Mouse (Mus musculus) embryo, embryonic 10.5 days (tissue): ENCODE results near the gene Vldlr.
A peak's percentile ranks its signal among the peaks of the same experiment; 100 is the strongest.

ENCODE experiments used
- DNase-seq: peaks from one replicate; pipeline ENCODE4 v3.0.0-alpha.2; 2015; ENCODE audit warnings: low spot score

Gene Vldlr

GRCm38 (mm10) chr19:27216318-27216717, at the start of gene Vldlr:
Gene Vldlr (plus strand): TSS chr19:27216484.
- peak; percentile 28 for DNase-seq

GRCm38 (mm10) chr19:27167601-27168319, 48.5 kb upstream of the Vldlr start:
- DNase-seq, result no peak

GRCm38 (mm10) chr19:27173836-27174235, 42.4 kb upstream of the Vldlr start:
- no peak for DNase-seq

GRCm38 (mm10) chr19:27175617-27176016, 40.7 kb upstream of the Vldlr start:
- DNase-seq, result no peak

- no peak for DNase-seq
Measured at GRCm38 (mm10) chr19:27176558-27176957, 39.7 kb upstream of the Vldlr start.

GRCm38 (mm10) chr19:27178195-27178807, 38.0 kb upstream of the Vldlr start:
- no peak for DNase-seq

DNA sequence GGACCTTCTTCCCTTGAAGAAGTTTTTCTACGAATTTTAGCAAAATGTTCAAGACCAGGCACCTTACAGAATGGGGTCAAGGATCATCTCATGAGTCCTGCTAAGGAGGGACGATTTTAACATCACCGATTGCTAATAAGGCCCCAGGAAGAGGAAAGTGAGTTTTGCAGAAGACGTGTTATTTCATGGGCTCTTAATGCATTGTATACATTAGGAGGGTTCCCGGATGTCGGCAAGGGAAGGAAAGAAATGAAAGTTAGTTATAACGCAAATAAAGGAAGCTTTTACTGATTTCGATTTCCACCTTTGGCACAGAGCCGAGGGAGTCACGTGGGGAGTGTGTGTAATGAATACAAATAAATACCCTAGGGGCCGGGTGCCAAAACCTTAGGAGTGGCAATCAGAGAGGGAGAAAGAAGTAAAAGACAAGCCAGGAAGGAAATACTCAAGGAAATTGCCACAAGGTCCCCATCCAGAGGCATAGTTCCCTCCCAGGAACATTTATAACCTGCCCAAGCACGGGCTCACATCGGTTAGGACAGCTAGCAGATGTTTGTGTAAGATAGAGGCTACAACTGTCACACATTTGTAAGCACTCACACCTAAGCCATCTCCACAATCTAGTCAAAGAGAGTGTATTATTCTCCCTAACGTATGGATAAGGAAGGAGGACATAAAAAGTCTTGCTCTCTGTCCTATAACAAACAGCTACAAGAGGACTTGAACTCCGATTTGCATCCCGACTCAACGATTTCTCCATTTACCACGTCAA, 35.7 kb upstream of the Vldlr start:
- DNase-seq, result no peak

DNA sequence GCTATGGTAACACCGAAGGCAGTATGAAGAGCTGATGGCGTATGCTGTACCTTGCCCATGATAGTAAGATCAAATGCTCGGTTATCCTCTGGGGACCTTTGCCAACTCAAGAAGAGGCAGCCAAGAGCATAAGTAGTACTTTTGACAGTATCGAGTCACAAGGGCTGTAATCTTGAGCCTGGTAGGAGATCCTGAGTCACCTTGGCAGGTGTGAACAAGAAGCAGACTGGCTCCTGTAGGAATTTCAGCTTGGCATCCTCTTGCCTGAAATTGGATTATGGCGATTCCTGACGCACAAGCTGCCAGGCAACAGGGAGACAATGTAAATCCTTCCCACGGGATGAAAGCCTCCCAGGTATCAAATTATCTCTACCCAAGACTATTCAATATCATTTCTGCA, 32.8 kb upstream of the Vldlr start:
- DNase-seq, result no peak

GRCm38 (mm10) chr19:27203711-27204238, 12.5 kb upstream of the Vldlr start:
- no peak for DNase-seq

DNA sequence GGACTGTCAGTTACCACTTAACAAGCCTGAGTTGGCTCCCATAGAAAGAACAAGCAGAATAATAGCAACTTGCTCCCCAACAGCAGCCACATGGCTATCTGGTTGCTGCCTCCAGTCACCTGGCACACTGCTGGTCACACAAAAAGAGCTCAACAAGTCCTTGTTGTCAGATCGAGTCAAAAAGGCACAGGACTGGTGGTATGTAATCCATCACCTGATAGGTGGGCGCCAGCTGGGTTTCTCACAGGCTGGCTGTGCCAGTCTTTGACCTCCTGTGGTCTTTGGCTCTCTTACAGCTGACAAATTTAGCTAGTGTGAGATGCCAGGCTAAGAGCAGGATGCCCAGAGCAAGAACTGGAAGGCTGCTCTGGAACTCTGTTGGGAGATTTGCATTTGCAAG, 5.3 kb upstream of the Vldlr start:
- no peak for DNase-seq

DNA sequence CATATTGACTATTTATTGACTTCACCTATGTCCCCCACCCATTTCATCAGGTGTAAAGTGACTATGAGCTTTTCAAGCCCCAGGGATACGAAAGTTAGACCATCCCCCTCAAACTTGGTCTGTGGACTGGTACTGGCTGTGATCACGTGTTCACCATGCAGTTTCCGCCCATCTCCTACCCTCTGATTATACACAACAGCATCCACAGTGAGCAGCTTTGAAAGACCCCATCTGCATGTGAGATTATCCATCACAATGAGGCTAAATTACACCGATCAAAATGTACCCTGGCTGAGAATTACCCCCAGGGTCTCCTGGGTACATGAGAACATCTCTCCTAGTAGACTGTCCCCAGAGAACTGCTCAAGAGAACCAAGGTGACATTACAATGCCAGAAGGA, 688 bp upstream of the Vldlr start:
- no peak for DNase-seq

GRCm38 (mm10) chr19:27216767-27217403, 601 bp downstream of the Vldlr start:
- peak; percentile 77 for DNase-seq

GRCm38 (mm10) chr19:27217404-27217940, 1.2 kb downstream of the Vldlr start:
- peak; percentile 66 for DNase-seq

- peak; percentile 60 for DNase-seq
Measured at GRCm38 (mm10) chr19:27217941-27218411, 1.7 kb downstream of the Vldlr start.

DNA sequence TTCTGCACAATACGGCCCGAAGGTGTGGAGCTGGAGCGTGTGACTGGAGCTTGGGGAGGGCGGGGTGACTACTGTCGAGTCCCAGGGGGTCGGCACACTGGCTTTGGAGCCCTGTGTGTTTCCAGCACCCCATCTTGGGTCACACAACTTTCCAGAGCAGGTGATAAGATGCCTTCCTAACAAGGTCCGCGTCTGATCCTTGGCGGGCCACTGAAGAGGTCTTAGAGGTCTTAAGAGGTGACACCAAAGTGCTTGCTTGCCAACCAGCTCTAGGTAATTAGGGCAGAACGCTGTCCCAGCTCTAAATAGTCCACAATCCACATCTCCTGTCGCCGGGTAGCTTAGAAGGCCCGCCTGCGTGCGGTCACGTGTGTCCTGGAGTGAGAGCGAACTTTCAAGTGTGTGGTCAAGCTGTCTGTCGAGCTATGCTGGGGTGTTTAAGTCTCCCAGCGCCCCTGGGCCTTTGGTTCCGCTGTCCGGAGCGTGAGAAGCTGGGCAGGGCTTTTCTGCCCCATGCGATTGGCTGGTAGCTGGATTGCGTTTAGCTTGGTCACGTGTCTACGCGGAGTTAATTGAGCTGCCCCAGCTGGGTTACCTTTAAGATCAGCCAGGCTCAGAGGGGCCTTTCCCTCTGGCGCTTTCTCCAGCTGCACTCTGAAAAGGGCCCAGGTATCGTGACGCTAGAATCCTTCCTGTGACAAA, 2.4 kb downstream of the Vldlr start:
- peak; percentile 83 for DNase-seq

GRCm38 (mm10) chr19:27219586-27219985, 3.3 kb downstream of the Vldlr start:
- no peak for DNase-seq

GRCm38 (mm10) chr19:27223046-27223445, 6.8 kb downstream of the Vldlr start:
- DNase-seq, result no peak

- no peak for DNase-seq
Measured at GRCm38 (mm10) chr19:27224356-27224755, 8.1 kb downstream of the Vldlr start.

GRCm38 (mm10) chr19:27226626-27227025, 10.3 kb downstream of the Vldlr start:
- DNase-seq, result no peak

DNA sequence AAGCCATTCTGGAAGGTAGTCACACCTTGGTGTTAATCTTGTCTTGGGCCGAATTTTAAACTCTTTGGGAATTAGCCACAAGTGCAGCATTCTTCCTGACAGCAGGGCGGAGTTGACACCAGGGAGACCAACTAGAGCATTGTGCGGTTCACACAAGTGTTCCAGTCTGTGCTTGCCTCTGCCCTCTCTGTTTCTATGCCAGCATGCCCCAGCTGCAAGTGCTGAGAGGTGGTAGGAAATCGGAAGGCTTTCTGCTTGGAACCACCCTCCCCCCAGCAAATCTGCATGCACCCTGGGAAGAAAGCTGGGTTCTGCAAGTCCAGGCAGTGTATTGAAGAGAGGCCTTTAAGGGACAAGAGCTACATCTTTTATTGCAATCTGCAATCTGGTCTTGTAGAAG, 10.8 kb downstream of the Vldlr start:
- no peak for DNase-seq

DNA sequence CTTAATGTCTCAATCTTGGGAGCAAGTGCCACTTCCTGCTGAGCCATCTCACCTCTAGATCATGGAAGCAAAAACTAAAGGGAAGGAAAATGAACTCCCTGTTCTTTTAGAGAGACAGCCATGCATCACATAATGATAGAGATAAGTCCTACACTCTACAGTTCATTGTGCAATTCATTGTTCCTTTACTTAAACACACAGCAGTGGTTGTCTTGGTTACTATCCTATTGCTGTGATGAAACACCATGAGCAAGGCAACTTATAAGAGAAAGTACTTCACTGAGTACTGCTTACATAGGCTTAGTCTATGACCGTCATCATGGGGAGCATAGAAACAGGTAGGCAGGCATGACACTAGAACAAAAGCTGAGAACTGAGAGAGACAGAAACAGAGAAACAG, 12.0 kb downstream of the Vldlr start:
- DNase-seq, result no peak
